Mouse (Mus musculus) kidney, adult 2 months (tissue): ENCODE measurements at regions not wholly inside any gene's neighbourhood (a gene's known extent, or its start where the extent isn't known, plus 50 kb on each side); places are given as distances from the start of the nearest gene placed in this dataset.

Source experiments
- CTCF ChIP-seq: fragments of 200-500 bp; conservative IDR thresholded peaks from 2 replicates; pipeline ENCODE4 v1.5.1; 2011; ENCODE audit warnings: low read depth, mild to moderate bottlenecking, control low read depth, low read length, moderate library complexity, mixed read lengths; ENCODE audit not compliant: insufficient read depth, insufficient read length
- POLR2A ChIP-seq: fragments of 200-500 bp; IDR thresholded peaks from one replicate; pipeline ENCODE4 v1.6.1; 2011; ENCODE audit warnings: low read depth, low read length, control low read depth

GRCm38 (mm10) chr3:148572493-148572892 lies 417.9 kb downstream of the Adgrl2 start:
- TF ChIP-seq POLR2A (no peak), CTCF (no peak)
